Mouse (Mus musculus): ENCODE results near the gene Alox12b.

Gene Alox12b

GRCm38 (mm10) chr11:69156800-69157199 lies at the start of gene Alox12b:
Alox12b (plus strand) TSS chr11:69156989.
- no peak for DNase-seq (ENCODE audit: extremely low spot score, low read depth, low spot score)

- no peak for DNase-seq (ENCODE audit: extremely low spot score, low read depth, low spot score)
These were observed 49.1 kb upstream of the Alox12b start for GRCm38 (mm10) chr11:69107676-69108075.

- DNase-seq (ENCODE audit: extremely low spot score, low read depth, low spot score) = no peak
These were observed 48.6 kb upstream of the Alox12b start for GRCm38 (mm10) chr11:69108223-69108622.

GRCm38 (mm10) chr11:69109032-69109900 lies 47.5 kb upstream of the Alox12b start:
- no peak for DNase-seq (ENCODE audit: extremely low spot score, low read depth, low spot score)

- no peak for DNase-seq (ENCODE audit: extremely low spot score, low read depth, low spot score)
These were observed 46.3 kb upstream of the Alox12b start for GRCm38 (mm10) chr11:69110319-69111046.

GRCm38 (mm10) chr11:69111051-69111810 lies 45.6 kb upstream of the Alox12b start:
- DNase-seq (ENCODE audit: extremely low spot score, low read depth, low spot score) = no peak

GRCm38 (mm10) chr11:69111865-69112264 lies 44.9 kb upstream of the Alox12b start:
- no peak for DNase-seq (ENCODE audit: extremely low spot score, low read depth, low spot score)

GRCm38 (mm10) chr11:69114018-69114417 lies 42.8 kb upstream of the Alox12b start:
- no peak for DNase-seq (ENCODE audit: extremely low spot score, low read depth, low spot score)

- DNase-seq (ENCODE audit: extremely low spot score, low read depth, low spot score) = no peak
These were observed 42.2 kb upstream of the Alox12b start for GRCm38 (mm10) chr11:69114621-69115020.

GRCm38 (mm10) chr11:69116843-69117242 lies 39.9 kb upstream of the Alox12b start:
- no peak for DNase-seq (ENCODE audit: extremely low spot score, low read depth, low spot score)

GRCm38 (mm10) chr11:69117737-69118695 lies 38.8 kb upstream of the Alox12b start:
- no peak for DNase-seq (ENCODE audit: extremely low spot score, low read depth, low spot score)

GRCm38 (mm10) chr11:69118765-69119164 lies 38.0 kb upstream of the Alox12b start:
- no peak for DNase-seq (ENCODE audit: extremely low spot score, low read depth, low spot score)

GRCm38 (mm10) chr11:69119446-69120155 lies 37.2 kb upstream of the Alox12b start:
- DNase-seq (ENCODE audit: extremely low spot score, low read depth, low spot score) = no peak

GRCm38 (mm10) chr11:69120221-69121000 lies 36.4 kb upstream of the Alox12b start, which contains the start of gene Hes7:
Hes7 (plus strand) TSS chr11:69120404.
- no peak for DNase-seq (ENCODE audit: extremely low spot score, low read depth, low spot score)

GRCm38 (mm10) chr11:69121001-69121740 lies 35.6 kb upstream of the Alox12b start:
- no peak for DNase-seq (ENCODE audit: extremely low spot score, low read depth, low spot score)

GRCm38 (mm10) chr11:69121741-69122335 lies 35.0 kb upstream of the Alox12b start:
- DNase-seq (ENCODE audit: extremely low spot score, low read depth, low spot score) = no peak

- DNase-seq (ENCODE audit: extremely low spot score, low read depth, low spot score) = no peak
These were observed 34.3 kb upstream of the Alox12b start, which contains the start of gene 9130213A22Rik for GRCm38 (mm10) chr11:69122336-69122951. 9130213A22Rik (minus strand) TSS chr11:69122589.
